Mouse (Mus musculus) retina, postnatal 7 days (tissue): ENCODE measurements around the gene Zfp512b.
A peak's percentile ranks its signal among the peaks of the same experiment; 100 is the strongest.

Experiments
- DNase-seq: peaks from one replicate; pipeline ENCODE4 v3.0.0-alpha.2; 2012; ENCODE audit warnings: low read depth, low spot score

Zfp512b gene

DNA sequence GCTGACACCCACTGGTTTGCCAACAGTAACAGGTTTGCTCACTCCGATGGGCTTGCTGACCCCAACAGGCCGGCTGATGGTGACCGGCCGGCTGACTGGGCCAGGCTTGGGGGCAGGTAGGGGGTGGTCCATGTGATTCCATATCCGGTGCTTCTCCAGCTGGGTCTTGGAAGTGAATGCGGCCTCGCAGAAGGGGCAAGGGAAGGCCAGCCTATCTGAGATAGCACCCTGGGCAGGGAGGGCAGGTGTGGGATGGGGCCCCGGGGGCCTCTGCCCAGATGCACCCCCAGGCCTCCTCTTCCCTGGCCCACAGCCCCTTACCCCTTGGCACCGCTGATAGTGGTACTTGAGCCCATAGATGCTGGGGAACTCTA is 2.9 kb downstream of the Zfp512b start:
- DNase-seq: no peak

DNA sequence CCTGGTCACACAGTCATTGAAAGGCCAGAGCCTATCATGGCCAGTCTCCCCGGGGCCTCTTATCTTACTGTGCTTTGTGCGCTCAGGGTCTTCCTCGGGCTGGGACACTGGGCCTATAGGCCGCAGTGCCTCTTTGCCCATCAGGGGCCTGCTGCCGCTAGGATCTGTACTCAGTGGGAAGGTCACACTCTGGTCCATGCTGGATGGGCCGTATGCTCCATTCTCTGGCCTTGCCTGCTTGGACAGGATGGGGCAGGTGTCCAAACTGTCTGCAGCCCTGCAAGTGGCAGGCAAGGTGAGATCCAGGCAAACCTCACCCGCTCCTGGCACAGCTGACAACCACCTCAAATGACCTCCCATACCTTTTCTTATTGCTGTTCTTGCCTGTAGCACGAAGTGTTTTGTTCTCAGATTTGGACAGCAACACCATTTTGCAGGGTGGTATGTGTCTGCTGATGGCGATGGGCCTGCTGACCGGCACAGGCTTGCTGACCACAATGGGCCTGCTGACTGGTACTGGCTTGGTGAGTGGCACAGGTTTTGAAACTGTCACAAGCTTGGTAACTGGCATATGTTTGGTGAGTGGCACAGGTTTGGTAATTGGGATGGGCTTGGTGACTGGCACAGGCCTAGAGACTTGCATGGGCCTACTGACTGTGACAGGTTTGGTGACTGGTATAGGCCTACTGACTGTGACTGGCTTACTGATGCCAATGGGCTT is 3.4 kb downstream of the Zfp512b start:
- no peak for DNase-seq

DNA sequence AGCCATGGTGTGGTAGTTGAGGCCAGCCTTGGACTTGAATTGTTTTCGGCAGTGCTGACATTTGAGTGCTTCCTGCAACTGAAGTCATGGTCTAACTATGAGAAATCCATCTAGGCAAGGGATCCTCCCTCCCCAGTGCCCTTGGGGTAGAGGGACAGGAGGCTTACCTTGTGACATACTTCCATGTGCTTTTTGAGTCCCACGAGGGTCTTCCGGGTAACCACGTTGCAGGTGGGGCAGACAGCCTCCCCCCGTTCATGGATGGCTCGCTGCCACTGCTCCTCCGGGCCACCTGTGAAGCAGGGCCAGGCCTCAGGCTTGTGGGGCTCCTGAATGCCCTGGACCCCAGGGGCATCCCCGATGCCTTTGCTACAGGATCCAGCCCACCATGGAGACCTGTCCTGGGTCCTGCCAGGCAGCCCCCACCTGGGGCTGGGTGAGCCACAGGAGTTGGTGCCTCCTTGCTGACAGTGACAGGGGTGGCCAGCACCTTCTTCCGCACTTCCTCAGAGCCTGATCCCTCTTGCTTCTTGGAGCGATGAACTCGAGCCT is 4.3 kb downstream of the Zfp512b start:
- DNase-seq: no peak

DNA sequence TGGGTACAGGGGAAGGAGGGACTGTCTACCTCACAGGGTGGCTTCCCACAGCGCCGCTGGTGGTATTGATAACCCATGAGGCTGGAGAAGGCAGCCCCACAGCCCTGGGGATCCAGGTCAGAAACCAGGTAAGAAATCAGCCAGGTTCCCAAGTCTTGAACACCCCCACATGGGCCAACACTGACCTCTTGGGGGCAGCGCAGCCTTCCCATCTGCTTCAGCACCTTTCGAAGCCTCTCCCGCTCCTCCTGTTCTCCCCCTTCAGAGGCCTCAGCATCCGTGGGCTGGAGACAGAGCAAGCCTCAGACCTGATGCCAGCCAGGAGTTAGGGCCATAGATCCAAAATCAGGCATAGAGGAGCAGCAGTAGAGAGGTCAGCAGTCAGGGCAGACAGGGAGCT is 4.8 kb downstream of the Zfp512b start:
- DNase-seq: no peak

DNA sequence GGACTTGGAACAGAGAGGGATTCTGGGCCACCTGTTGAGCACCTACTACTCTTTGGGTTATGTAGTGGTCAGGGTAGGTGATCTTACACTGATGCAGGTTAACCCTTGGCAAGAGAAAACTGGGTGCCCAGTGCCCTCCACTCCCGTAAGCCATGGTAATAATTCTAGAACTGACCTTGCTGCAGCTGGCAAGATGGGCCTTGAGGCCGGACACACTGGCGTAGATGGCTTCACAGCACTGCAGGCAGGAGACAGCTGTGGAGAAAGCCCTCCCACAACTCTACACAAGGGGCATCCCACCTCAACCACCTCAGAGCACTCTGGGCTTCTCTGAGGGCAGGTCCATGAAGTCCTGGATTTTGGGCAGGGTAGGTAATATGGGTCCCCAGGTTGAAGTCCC is 6.5 kb downstream of the Zfp512b start:
- DNase-seq: no peak

DNA sequence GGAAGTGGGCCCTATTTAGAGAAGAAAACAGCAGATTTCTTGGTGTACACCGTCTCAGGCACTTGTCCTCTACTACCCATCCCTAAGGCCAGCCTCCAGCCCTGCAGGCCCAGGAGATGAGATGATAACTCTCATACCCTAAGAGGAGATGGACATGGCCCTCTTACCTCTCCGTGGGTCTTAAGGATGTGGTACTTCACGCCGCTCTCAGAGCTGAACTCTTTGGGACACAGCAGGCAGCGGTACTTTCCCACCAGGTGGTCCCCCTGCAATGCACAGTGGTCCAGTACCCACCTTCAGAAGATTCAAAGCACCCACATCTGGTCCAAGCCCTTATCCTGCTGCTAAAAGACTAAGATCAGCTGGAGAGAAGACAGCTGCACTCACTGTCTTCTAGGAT is 7.1 kb downstream of the Zfp512b start:
- no peak for DNase-seq

DNA sequence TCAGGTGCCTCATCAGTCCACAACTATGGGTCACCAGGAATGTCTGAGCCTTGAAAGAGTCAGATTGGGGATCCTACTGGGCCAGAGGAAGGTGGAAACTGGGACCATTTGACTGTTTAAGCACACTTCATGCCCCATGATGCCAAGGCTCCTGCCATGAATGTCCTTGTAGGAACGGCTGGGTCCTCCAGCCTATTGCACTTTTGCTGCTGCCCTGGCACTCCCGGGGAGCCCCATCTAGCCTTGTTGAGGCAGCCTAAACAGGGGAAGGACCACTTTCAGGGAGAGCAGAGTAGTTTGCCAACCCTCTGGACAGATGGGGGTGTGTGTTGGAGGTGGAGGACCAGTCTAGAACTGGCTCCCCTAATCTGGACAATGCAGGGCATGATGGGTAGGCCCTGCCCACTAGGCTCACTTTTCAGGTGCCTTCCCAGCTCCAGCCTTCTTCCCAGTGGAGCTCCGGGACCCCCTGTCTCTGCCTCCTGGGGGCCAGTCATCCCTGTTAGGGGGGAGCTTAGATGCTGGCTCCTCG is 8.1 kb downstream of the Zfp512b start, which contains the start of gene Uckl1:
Gene Uckl1, minus strand, starts transcription at position 482 of the 532 bp plus-strand sequence.
- DNase-seq: no peak

DNA sequence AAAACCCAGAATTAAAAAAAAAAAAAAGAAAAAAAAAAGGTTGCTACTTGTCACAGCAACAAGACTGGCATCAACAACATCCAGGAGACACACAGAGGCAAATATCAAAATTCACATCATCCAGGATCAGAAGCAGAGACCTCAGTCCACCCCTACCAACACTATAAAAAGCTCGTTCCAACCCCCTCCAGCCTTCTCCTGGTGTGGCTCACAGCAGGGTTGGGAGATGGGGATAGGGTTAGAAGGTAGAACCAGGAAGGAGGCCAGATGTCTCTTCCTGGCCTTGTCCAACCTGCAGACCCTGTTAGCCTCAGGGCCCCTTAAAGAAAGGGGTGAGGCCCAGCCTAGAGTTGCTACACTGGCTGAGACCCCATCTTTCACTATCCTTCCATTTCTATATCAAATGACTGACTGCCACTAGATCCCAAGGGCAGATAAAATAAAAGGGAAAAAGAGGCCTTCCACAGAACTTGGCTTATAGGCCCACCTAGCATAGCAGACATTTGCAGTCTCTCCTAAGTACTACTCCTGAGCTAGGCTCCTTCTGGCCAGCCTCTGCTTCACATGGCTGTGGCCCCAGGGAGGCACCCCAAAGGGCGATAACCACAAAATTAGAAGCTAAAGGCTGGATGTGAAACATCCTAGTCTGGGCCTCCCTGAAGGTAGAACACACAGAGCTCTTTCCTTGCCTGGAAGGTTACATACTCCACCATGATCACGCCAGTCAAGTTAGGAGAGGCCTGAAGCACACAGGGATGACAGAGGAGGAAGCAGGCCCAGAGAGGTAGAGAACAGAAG is 8.9 kb downstream of the Zfp512b start:
- DNase-seq: no peak

DNA sequence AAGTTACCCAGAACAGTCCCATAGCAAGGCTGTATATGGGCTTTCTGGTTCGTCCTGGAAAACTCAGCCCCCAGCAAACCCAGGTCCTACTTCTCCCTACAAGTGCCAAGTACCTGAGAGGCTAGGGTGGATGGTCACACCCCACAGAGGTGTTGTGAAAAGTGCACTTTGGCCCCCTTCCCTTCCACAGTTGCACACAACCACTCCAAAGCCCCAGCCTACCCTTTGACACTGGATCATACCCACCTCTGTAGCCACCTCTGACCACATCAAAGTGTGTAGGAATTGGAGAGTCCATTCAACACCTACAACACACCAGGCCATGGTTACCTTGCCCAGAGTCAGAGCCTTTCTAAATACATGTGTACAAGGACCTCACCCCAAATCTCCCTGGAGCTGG is 9.7 kb downstream of the Zfp512b start:
- DNase-seq: no peak

DNA sequence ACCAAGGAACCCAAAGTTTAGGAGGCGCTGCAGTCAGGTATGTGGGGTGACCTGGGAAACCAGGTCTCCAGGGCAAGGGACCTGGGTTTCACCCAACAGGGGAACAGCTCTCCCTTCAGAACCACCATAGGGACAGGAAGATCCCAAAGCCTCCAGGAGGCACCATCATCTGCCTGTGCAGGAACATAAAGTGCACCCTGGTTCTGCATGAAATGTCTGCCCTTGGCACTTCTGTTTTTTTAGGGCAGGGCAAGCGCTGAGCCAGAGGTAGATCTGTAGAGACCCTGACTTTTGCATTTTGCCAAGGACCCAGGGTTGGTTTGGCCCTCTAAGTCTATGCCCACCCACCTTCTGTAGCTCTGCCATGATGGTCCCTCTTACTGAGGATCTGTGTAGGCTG is 10.2 kb downstream of the Zfp512b start:
- no peak for DNase-seq

DNA sequence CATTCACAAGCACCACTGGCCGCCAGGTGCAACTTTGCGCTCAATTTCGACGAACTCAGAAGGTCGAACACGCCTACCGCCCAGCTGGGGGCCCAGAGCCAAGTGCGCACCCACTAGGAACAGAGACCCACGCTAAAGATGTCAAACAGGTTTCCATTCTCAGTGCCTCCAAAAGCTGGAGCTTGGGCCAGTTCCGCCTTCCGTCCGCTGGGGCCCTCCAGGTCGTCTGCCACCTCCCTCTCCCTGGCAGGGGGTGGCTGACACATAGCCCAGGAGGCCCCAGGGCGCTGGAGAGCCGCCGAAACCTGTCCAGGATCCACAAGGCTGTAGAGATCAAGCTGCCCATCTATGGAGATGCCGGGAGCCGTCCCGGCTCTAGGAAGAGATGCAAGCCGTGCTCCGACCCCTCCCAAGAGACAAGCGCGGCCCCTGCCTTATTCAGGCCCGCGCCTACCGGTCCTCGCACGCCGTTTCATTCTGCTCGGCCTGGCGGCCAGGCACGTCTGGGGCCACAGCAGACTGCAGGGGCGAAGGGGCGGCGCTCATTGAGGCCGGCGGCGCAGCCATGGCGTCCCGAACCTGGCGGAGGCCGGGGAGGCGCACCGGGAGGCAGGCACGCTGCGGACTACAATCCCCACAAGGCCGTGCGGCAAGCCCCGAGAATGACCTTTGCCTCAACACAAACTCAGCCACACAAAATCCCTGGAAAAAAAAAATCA is 11.0 kb downstream of the Zfp512b start:
- no peak for DNase-seq

DNA sequence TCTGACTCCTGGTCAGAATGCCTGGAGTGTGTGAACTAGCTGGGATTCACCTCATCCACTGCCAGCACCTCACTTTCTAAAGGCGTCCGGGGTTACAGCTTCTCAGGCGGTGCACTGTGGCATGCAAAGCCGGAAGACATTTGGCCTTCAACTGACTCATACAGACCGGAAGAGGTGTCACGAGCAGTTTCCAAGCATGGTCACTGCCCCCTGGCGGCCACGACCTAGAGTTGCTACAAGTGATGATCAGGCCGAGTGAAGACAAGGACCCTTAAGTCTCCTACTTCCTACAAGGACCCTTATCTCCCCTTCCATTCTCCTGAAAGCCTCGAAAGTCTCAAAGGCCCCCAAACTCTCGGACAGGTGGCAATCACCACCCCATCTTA is 11.6 kb downstream of the Zfp512b start:
- peak; percentile 73 for DNase-seq

DNA sequence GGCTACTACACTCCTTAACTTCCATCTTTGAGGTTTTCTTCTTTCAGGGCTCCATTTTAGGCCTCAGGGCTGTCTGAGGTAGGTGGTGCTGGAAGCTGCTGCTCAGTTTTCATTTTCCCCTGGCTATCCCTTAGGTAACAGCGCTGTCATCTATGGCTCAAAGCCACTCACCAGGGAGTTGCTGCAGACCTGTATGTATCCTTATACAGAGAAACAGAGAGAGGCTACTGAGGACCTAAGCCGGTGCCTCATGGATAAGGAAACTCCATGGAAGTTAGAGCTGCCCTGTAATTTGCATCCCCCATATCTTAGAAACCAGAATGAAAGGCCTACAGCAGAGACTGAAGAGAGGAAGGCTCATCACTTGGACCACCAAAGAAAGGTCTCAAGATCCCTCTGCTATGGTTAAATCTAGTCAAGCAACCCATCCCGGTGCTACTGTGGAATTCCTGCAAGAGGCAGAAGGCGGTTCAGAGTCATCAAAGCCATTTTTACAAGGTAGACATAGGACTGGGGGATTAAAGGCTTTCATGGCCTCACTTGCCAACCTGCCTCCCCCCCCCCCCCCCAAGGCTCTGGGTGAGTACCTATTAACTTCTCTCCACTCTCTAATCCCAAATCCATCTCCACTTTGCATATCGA is 12.4 kb downstream of the Zfp512b start:
- no peak for DNase-seq

DNA sequence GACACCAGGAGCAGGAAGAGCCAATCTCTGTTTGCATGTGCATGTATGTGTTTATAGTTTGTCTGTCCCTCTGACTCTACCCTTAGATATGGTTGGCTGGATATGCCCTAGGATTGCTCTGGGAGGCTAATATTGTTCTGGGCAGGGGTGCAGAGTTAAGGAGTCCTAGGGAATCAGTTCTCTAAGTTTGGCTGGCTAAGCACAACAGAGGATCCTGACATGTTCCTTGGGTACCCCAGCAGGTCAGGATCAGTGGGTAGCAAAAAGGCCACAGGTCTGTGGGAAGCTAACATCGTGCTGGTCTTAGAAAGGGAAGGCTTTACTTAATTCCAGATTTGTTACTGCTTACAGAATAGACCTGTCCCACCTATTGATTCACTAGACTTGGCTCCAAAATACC is 12.9 kb downstream of the Zfp512b start:
- DNase-seq: no peak

DNA sequence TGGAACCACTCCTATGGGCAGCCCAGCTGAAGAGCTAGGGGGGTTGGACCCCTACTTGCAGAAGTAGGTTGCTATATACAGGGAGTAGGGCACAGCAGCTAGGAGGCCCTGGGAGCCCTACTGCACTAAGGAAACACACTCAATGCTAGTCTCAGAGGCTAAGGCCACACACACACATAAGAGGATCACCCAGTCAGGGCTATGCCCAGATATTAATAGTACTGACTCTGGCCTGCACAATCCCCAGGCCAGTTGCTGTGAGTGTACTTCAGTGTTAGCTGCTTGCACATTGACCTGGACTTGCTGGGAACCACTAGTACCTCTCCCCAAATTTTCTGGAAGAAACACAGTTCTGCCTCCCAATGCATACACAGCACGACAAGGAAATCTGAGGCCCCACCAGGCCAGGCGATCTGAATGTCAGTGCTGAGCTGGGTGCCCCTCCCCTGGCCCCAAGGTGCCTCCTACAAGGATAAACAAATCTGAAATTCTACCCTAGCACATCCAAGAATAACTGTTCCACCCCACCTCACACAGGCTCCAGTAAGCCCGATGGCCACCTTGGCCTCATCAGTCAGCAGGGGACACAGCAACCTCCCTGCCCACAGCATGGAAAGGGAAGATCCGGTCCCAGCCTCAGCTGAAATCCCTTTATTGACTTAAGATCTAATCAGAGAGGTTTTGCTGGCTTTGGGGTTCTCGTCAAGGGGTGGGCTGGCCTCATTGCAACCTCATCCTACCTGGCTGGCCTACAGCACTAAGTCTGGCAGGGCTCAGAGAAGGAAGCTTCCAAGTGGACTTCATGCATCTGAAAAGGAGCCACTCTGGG is 13.6 kb downstream of the Zfp512b start:
- no peak for DNase-seq

DNA sequence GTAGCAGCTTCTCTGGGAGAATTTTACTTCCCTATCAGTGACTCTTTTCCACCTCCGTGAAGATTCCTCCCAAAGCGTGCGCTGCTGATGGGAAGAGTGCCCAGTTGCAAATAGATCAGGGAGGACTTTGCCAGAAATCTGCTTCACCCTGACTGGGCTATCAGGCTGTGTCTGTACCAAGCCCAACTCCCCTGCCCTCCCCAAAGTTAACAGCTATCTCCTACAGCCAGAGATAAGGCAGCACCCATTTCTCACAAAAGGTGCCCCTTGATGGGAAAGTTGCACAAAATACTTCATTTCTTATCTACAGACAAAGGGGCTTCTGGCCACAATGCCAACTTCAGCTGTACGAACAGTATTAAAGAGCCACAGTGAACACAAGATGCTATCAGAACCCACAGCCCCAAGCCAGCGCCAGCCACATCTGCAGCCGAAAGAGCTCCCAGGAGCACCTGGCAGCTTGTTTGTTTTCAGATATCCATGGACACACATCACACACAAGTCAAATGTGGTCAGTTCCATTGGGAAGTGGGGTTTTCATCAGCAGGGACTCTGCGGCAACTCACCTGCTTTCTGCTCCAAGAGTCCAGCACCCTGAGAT is 14.5 kb downstream of the Zfp512b start:
- DNase-seq: no peak

DNA sequence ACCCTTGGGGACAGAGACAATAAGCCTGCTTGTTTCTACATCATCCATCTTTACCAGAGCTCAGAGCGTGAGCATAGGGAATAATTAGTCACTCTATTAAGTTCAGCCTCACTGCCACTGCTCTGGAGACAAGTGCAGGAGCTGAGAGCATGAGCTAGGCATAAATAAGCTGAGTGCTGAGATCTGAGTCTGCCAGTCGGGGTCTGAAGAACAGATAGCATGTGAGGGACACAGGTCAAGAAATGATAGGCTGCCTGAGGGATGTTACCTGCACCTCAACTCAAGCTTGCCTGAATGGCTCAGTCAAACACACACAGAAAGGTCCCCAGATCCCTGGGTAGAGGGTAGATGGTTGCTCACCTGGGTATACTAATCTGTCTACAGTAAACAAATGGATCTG is 15.5 kb downstream of the Zfp512b start:
- no peak for DNase-seq

DNA sequence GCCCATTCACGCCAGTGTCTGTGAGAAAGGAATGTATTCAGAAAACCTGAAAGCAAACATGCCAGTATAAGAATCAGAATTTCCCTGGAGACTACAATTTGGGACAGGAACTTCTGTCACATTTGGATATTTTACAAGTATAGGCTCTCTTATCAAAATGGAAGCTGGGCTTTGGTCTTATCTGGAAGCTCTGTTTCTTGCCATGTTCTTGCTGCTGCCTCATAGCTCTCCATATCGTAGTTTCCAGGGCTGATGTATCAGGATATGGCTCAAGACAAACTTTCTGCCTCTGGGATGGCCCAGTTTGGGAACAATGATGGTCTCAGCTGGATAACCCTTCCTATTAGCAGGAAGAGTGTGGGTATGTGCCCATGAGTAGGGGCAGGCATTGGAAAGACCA is 16.0 kb downstream of the Zfp512b start:
- no peak for DNase-seq

DNA sequence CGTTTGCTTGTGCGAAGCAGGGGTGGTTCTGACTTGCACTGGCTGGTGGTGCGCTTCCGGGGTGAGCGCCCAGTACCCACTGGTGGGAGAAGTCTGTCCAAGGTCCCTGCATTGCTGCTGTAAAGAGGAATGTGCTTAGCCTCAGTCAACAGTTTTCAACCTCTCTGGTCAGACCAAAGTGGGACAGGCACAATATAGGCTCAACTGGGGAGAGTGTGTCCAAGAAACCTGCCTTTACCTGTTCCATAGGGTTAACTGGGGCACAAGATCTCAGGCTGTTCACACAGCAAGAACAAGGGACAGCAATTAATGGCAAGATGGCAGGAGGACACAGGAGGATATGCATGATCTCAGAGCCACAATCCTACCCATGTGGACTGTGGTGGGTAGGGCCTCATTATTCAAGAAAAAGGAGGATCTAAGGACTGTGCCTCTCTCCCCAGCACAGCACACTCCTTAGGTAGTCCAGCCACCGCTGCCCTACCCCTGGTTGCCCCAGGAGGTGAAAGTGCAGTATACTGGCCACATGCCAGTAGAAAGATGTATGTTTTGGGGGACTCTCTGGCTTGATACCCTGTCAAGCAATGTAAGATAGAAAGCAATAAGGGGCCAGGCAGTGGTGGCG is 17.6 kb downstream of the Zfp512b start:
- no peak for DNase-seq

DNA sequence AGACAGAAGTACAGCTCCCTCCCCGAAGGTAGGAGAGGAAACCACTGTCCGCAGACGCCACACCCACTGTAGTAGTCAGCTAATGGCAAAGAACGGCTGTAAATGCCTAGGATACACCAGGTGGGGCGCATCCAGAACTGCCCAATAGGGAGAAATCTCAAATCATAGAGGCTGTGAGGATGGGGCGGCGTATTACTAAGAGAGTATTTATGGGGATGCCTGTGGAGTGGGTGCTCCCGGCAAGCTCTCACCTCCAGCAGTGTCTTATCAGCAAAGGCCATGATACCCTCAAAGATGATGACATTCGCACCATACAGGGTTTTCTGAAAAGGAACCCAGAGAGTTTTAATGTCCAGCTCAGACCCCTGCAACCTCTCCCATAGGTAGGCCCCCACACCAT is 18.6 kb downstream of the Zfp512b start:
- DNase-seq: no peak
